Mouse (Mus musculus) left cerebral cortex, adult 6 months (tissue): ENCODE results near the gene Rab33b. TPM values are rescaled to one million over a fixed set of nuclear protein-coding genes. Genes with fewer than 3 reads are reported as not detected.

Source experiments
- long read RNA-seq, 2 experiments: library from polyadenylated mRNA; unstranded; transcript quantifications; one replicate each; pipeline ENCODE4 v2.0.0; 2019 to 2020
- polyA plus RNA-seq: library from polyadenylated mRNA; unstranded; fragments of <200 nt; fragmentation: Nextera tagmentation; gene quantifications from 2 replicates; pipeline ENCODE4 v1.2.3, GENCODE M21; 2021

The Rab33b gene
- 19.2 and 23.4 TPM in 2 replicates for polyA plus RNA-seq
- long read RNA-seq, experiment 1, transcript Rab33b-201 (2 exons, 3,492 nt), result major isoform, 351 of 374 reads
- long read RNA-seq, experiment 1, transcript Rab33b-203 (2 exons, 933 nt), result minor isoform, 8 of 374 reads
- long read RNA-seq, experiment 1, partial matches to known transcripts, result 10 of 374 reads
- long read RNA-seq, experiment 1, other reads (novel, unspliced or antisense), result 5 of 374 reads
- long read RNA-seq, experiment 2, transcript Rab33b-201 (2 exons, 3,492 nt), result major isoform, 35 of 50 reads
- long read RNA-seq, experiment 2, partial matches to known transcripts, result 0 of 50 reads
- long read RNA-seq, experiment 2, other reads (novel, unspliced or antisense), result 14 of 50 reads

DNA sequence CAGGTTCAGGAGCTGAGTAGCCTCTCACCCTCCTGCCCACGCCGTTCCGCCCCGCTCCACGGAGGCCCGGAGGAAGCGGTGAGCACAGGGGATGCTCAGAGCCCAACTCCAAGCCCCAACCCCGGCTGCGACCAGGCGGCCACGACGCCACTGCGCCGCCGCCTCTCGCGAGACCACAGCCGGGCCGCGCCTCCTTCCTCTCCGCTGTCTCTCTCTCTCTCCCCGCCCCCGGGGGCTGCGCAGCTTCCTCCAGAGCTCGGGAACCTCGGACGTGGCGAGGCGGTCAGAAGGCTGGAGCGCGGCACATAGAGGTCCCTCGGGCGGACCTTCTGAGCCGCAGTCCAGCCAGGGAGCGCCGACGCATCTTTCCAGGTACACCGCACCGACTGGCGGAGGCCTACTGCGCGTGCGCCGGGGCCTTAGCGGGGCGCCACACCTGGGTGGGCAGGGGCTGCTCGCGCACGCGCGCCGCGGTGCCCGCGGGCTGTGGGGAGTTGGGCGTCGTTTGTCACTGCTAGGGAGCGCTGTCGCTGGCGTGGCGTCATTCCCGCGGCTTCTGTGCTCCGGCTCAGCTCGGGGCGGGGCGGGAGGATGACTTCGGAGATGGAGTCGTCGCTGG is at the start of gene Rab33b:
Gene Rab33b (plus strand): TSS at position 180 of the 619 bp plus-strand sequence.

Other genes starting within 250 kb of the Rab33b start
- 16.5 and 18.2 TPM in 2 replicates for gene Elf2, start 143.3 kb upstream of the Rab33b start, polyA plus RNA-seq
- gene Mgarp, start 87.2 kb upstream of the Rab33b start, polyA plus RNA-seq, result 0.16 and 0.24 TPM in 2 replicates
- 1,638 and 2,123 TPM in 2 replicates for gene Ndufc1, start 74.9 kb upstream of the Rab33b start, polyA plus RNA-seq
- 7.7 and 11.5 TPM in 2 replicates for gene Naa15, start 68.8 kb upstream of the Rab33b start, polyA plus RNA-seq
- 10.4 and 10.8 TPM in 2 replicates for gene Setd7, start 77.0 kb downstream of the Rab33b start, polyA plus RNA-seq
- 0.38 TPM in 1 of 2 replicates, not detected in the other for gene Mgst2, start 176.4 kb downstream of the Rab33b start, polyA plus RNA-seq